Mouse (Mus musculus) bone marrow macrophage, adult 2 months (primary cell): ENCODE results near the gene H2afj.

ENCODE experiments used
- CTCF ChIP-seq: IDR thresholded peaks from 2 replicates; pipeline ENCODE4 v1.5.1; 2012; ENCODE audit warnings: low read depth, mild to moderate bottlenecking, low read length, moderate library complexity
- POLR2A ChIP-seq: IDR thresholded peaks from 2 replicates; pipeline ENCODE4 v1.6.1; 2012; ENCODE audit warnings: mild to moderate bottlenecking, low read depth, low read length, borderline replicate concordance

DNA sequence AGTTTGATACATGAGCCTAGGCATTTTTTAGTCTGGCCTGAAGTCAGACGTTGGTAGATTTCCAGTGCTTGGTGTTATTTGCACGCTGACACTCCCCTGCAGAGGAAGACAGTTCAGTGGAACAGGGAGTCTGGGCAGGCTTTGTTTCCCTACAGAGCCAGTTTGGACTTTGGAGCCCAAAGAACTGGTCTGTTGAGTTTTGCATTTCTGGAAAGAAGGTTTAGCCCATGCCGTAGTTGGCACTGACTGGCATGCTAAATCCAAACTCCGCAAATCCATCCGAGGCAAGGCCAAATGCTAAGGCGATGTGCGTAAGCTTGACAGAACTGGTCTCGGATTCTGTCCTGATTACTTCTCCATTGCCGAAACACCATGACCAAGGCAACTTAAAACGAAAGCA, 3.2 kb downstream of the H2afj start:
- TF ChIP-seq CTCF (no peak), POLR2A (no peak)
